Mouse (Mus musculus): ENCODE measurements around the gene Otos. TPM values are rescaled to one million over a fixed set of nuclear protein-coding genes. Genes with fewer than 3 reads are reported as not detected.

Gene Otos
- polyA plus RNA-seq, 1 experiment from 2014 or later, result 0.54 TPM

DNA sequence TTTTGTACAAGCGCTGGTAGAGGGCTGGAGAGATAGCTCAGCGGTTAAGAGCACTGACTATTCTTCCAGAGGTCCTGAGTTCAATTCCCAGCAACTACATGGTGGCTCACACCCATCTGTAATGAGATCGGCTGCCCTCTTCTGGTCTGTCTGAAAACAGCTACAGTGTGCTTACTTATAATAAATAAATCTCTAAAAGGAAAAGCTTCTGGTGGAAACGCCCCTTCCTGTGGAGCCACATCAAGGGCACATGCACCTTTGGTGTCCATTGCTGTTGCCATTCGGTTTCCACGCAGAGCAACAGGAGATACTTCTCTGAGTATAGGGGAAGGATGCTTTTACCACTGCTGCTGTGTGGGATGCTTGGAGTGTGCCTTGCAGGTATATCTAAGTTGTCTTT, 15.7 kb downstream of the Otos start:
- Histone ChIP-seq H3K4me2 (no peak overlapping the region), H3K9ac (no peak overlapping the region), H3K4me3 (no peak overlapping the region), H3K9me3 (no peaks in the 10 kb centered on the region), H3K27me3 (no peaks in the 10 kb centered on the region), H3K36me3 (peaks cover 16% of the 10 kb centered on the region; the same call in 1 of the 2 replicates), H3K4me1 (replicated peaks) (peaks cover 5% of the 10 kb centered on the region), H3K27ac (replicated peaks) (no peak overlapping the region)
- no peak for ATAC-seq (ENCODE audit: low FRiP score, low read depth)
- WGBS, result 70% methylated on average over 6 of the region's 6 CpGs

DNA sequence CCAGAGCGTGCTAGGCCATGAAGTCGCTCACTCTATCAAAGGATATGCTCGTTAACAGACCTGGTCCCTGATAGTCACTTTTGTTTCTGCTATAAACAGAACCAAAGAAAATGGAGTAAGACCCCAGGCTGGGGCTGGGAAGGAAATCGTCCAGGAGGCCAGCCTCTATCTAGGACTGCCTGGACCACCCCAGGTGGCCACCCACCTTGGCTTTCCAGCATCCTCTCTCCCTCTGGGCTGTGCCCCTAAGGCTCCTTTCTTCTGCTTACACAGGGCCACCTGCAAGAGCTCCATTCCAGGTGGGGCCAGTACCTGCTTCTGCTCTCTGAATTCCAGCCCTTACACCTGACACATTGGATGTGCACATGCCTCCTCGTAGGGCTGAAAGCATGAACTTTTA, 16.4 kb downstream of the Otos start:
- Histone ChIP-seq H3K27ac (replicated peaks) (no peak overlapping the region), H3K27me3 (no peaks in the 10 kb centered on the region), H3K9me3 (no peaks in the 10 kb centered on the region), H3K4me2 (no peak overlapping the region), H3K4me3 (no peak overlapping the region), H3K9ac (no peak overlapping the region), H3K36me3 (peaks cover 12% of the 10 kb centered on the region; the same call in 1 of the 2 replicates), H3K4me1 (replicated peaks) (peaks cover 5% of the 10 kb centered on the region)
- ATAC-seq (ENCODE audit: low FRiP score, low read depth), result no peak
- 81% methylated on average over 5 of the region's 5 CpGs for WGBS

DNA sequence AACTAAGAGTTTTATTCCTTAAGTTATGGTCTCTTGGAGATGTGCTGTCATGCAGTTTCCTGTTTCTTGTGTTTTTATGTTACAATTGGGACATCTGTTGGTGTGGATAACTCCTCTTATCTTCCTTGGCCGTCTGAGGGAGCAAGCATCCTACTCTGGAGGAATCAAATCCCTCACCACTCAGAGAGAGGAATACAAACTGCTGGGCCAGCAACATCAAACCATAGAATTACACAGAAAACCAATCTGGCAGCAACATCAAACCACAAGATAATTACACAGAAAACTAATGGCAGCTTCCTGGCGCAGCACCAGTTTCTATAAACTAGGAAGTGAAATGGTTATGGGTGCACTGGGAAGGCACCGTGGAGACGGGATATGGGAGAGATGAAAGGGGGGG, 20.4 kb downstream of the Otos start:
- Histone ChIP-seq H3K27ac (replicated peaks) (no peak overlapping the region), H3K36me3 (no peaks in the 10 kb centered on the region), H3K4me3 (no peak overlapping the region), H3K27me3 (no peaks in the 10 kb centered on the region), H3K9ac (no peak overlapping the region), H3K4me1 (replicated peaks) (no peaks in the 10 kb centered on the region), H3K9me3 (no peaks in the 10 kb centered on the region), H3K4me2 (no peak overlapping the region)
- no peak for ATAC-seq (ENCODE audit: low FRiP score, low read depth)
- WGBS, result 54% methylated on average over 4 of the region's 4 CpGs

DNA sequence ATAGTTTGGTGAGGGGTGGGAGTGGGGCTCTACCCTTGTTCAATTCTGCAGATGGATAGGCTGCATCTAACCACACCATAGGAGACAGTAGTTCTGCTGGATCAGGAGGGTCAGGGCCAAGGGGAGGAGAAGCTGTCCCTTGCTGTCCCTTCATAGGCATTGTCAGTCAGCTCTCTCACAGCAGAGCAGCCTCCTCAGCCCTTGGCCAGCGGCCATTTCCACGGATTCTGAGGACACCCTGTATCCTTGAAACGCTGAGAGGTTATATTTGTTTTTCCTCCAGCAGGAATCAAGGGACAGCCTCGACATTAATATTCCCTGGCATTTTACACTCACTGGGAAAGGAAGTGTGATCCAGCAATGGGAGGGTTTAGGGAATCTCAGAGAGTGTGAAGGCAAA, 30.3 kb downstream of the Otos start:
- H3K9me3 ChIP-seq, result no peaks in the 10 kb centered on the region
- no peak overlapping the region for H3K4me3 ChIP-seq
- no peaks in the 10 kb centered on the region for H3K36me3 ChIP-seq
- no peaks in the 10 kb centered on the region for H3K4me1 ChIP-seq (replicated peaks)
- no peaks in the 10 kb centered on the region for H3K27me3 ChIP-seq
- no peak overlapping the region for H3K4me2 ChIP-seq
- 66% methylated on average over 4 of the region's 4 CpGs for WGBS
- no peak overlapping the region for H3K27ac ChIP-seq (replicated peaks)
- H3K9ac ChIP-seq, result no peak overlapping the region
- no peak for ATAC-seq (ENCODE audit: low FRiP score, low read depth)

DNA sequence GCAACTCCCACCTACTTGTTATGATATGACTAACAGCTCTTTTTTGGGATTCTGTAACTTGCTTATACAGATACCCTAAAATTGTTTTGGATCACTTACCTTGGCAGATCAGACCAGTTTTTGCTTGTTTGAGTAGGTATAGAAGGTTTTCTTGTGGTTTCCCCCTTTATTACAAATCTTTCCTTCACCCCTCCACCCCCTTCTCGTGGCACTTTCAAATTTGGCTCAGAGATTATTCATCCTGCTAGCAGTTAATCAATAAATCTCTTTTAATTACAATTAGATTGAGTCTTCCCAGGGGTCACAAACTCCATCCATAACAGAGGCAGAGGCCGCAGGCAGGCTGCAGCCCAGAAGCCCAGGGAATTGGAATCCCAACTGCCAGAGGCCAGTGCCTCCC, 31.2 kb downstream of the Otos start, which contains the start of gene Olfr12:
Gene Olfr12, plus strand, starts transcription at position 301 of the 400 bp plus-strand sequence.
- WGBS, result 57% methylated on average over 2 of the region's 2 CpGs
- H3K4me3 ChIP-seq, result no peak within 1 kb of the TSS
- H3K4me1 ChIP-seq (replicated peaks), result no peaks in the 10 kb centered on the region
- H3K36me3 ChIP-seq, result no peaks in the 10 kb centered on the region
- no peaks in the 10 kb centered on the region for H3K9me3 ChIP-seq
- ATAC-seq (ENCODE audit: low FRiP score, low read depth), result no peak
- H3K9ac ChIP-seq, result no peak within 1 kb of the TSS
- no peak within 1 kb of the TSS for H3K27ac ChIP-seq (replicated peaks)
- H3K4me2 ChIP-seq, result no peak within 1 kb of the TSS
- no peaks in the 10 kb centered on the region for H3K27me3 ChIP-seq

DNA sequence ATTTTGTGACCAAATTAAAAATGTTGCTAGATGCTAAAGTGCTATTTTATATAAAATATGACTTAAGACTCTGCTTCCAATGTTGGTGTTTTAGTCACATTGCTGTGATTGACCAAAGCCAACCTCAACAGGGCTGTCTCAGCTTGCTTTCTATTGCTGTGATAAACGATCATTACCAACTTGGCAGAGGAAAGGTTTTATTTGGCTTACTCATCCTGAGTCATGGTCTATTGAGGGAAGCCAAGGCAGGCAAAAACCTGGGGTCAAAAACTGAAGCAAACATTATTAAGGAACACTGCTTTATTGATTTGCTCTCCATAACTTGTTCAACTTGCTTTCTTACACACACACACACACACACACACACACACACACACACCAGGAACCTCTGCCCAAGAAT, 32.6 kb downstream of the Otos start:
- H3K9me3 ChIP-seq, result no peaks in the 10 kb centered on the region
- no peak overlapping the region for H3K27ac ChIP-seq (replicated peaks)
- no peak overlapping the region for H3K4me2 ChIP-seq
- no peaks in the 10 kb centered on the region for H3K36me3 ChIP-seq
- no peak overlapping the region for H3K9ac ChIP-seq
- H3K4me3 ChIP-seq, result no peak overlapping the region
- peaks cover 6% of the 10 kb centered on the region; the same call in 1 of the 2 replicates for H3K27me3 ChIP-seq
- WGBS, result 80% methylated on average over 1 of the region's 1 CpGs
- ATAC-seq (ENCODE audit: low FRiP score, low read depth), result no peak
- no peaks in the 10 kb centered on the region for H3K4me1 ChIP-seq (replicated peaks)

DNA sequence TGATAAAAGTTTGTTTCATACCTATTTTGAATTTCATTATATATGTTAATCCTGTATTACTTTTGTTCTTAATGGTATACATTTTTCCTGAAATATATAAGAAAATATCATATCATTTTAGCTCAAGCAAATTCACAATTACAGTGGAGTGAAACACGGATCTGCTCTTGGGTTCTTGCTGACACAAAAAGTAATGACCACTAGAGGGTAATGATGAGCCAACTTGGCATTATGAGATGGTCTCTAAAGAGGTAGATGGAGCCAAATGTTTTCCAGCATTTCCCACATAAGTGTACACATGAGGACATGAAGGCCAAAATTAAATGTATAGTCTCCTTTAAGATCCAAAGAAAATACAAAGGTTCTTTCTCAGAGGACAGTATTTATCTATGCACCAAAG, 34.1 kb downstream of the Otos start:
- ATAC-seq (ENCODE audit: low FRiP score, low read depth), result no peak
- H3K27me3 ChIP-seq, result peaks cover 6% of the 10 kb centered on the region; the same call in 1 of the 2 replicates
- no peak overlapping the region for H3K9ac ChIP-seq
- 8% methylated on average over 1 of the region's 1 CpGs for WGBS
- H3K4me3 ChIP-seq, result no peak overlapping the region
- H3K27ac ChIP-seq (replicated peaks), result no peak overlapping the region
- H3K36me3 ChIP-seq, result no peaks in the 10 kb centered on the region
- H3K4me1 ChIP-seq (replicated peaks), result no peaks in the 10 kb centered on the region
- H3K4me2 ChIP-seq, result no peak overlapping the region
- no peaks in the 10 kb centered on the region for H3K9me3 ChIP-seq

DNA sequence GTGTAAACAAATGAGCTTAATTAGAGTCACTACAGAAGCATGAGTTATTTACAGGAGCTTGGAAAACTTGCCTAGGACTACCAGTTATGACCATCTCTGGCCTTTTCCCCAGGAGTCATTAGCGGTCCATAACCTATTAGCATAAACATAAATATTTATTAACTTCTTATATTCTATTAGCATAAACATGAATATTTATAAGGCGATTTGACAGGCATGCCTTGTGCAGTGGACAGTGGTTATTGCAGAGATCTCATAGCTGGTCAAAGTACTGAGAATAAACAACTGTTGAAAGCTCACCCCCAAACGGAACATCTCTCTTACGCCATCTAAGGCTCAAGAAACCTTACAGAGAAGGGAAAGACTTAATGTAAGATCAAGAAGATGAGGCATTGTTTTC, 35.5 kb downstream of the Otos start:
- no peak for ATAC-seq (ENCODE audit: low FRiP score, low read depth)
- Histone ChIP-seq H3K4me2 (no peak overlapping the region), H3K4me3 (no peak overlapping the region), H3K9me3 (no peaks in the 10 kb centered on the region), H3K4me1 (replicated peaks) (no peaks in the 10 kb centered on the region), H3K27ac (replicated peaks) (no peak overlapping the region), H3K27me3 (peaks cover 6% of the 10 kb centered on the region; the same call in 1 of the 2 replicates), H3K36me3 (no peaks in the 10 kb centered on the region), H3K9ac (no peak overlapping the region)
- 24% methylated on average over 4 of the region's 4 CpGs for WGBS

DNA sequence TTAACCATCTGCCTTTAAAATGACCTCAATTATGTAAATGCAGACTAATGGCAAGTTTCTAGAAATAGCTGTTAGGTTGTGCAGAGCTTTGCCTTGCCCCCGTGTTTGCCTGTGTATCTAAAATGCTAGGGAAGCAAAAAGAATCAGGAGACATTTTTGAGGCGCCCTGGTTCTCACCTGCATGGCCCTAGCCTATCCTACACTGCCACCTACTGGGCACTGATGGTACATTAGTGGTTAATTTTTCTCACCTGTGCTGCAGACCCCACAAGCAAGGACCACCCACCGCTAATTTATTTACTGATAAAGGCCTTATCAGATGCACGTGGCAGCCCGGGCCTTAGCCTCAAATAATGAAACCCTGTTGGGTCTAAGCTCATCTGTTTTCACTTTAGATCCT, 37.6 kb downstream of the Otos start:
- WGBS, result 8% methylated on average over 5 of the region's 5 CpGs
- no peak for ATAC-seq (ENCODE audit: low FRiP score, low read depth)

DNA sequence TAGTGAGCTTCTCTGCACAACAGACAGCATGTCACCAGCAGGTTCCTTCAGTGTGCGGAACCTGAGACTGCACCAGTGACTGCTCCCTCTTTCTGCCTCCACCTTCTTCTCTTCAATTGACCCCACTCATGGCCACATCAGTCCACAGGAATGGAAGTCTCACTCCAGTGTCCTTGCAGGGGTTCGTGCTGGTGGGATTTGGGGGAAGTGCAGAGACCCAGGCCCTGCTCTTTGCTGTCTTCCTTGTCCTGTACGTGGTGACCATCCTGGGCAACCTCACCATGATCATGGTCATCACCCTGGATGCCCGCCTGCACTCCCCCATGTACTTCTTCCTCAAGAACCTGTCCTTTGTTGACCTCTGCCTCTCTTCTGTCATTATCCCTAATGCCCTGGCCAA, 40.9 kb downstream of the Otos start:
- Histone ChIP-seq H3K4me2 (no peak overlapping the region), H3K9ac (no peak overlapping the region), H3K36me3 (no peaks in the 10 kb centered on the region), H3K27ac (replicated peaks) (no peak overlapping the region), H3K4me3 (no peak overlapping the region), H3K4me1 (replicated peaks) (no peaks in the 10 kb centered on the region), H3K9me3 (no peaks in the 10 kb centered on the region), H3K27me3 (peaks cover 6% of the 10 kb centered on the region; the same call in 1 of the 2 replicates)
- 82% methylated on average over 4 of the region's 4 CpGs for WGBS
- no peak for ATAC-seq (ENCODE audit: low FRiP score, low read depth)

More for the DNA sequence above, 37.6 kb downstream of the Otos start:
- Histone ChIP-seq H3K4me2 (no peak overlapping the region), H3K9me3 (no peaks in the 10 kb centered on the region), H3K4me1 (replicated peaks) (no peaks in the 10 kb centered on the region), H3K27ac (replicated peaks) (no peak overlapping the region), H3K4me3 (no peak overlapping the region), H3K9ac (no peak overlapping the region), H3K36me3 (no peaks in the 10 kb centered on the region), H3K27me3 (peaks cover 6% of the 10 kb centered on the region; the same call in 1 of the 2 replicates)

DNA sequence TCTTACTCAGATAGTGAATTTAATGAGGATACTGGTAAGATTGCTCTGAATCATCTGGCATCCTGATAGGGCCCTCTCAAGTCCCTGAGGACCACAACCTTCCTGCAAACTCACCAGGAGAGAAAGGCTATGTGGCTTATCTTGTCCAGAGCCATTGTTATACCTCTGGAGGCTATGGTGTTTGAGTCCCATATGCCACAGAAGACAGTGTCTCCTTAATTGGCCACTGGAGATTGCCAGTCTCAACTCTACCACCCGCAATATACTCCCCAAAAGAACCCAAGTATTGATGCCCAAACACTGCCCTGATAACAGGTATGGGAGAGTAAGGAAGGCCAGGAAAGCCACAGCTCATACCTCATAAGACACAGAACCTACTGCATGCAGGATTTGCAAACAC, 43.2 kb downstream of the Otos start, which contains the start of gene Olfr1410:
Gene Olfr1410, plus strand, starts transcription at position 301 of the 400 bp plus-strand sequence.
- H3K4me2 ChIP-seq, result no peak within 1 kb of the TSS
- no peak within 1 kb of the TSS for H3K9ac ChIP-seq
- no peak within 1 kb of the TSS for H3K27ac ChIP-seq (replicated peaks)
- H3K27me3 ChIP-seq, result no peaks in the 10 kb centered on the region
- no peak for ATAC-seq (ENCODE audit: low FRiP score, low read depth)
- H3K36me3 ChIP-seq, result no peaks in the 10 kb centered on the region
- no peak within 1 kb of the TSS for H3K4me3 ChIP-seq
- H3K9me3 ChIP-seq, result no peaks in the 10 kb centered on the region
- no peaks in the 10 kb centered on the region for H3K4me1 ChIP-seq (replicated peaks)
- 96% methylated on average over 1 of the region's 1 CpGs for WGBS

DNA sequence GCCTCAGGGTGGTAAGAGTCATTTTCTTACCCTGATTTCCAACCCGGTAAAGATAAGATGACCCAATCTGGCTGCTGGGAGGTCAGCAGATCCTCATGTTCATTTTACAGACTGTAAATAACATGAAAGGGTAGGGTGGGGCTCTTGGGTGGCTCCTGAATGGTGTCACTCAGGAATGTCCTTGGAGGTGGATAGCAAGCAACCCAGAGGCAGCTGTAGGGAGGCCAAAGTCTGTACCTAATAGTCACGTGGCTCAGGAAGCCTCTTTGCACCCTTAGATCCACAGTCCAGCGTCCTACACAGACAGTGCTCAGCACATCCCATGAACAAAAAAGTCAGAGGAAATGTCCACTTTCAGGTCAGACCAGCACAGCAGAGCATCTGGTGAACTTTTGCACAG, 52.6 kb downstream of the Otos start:
- WGBS, result 94% methylated on average over 3 of the region's 3 CpGs
- no peaks in the 10 kb centered on the region for H3K36me3 ChIP-seq
- H3K9me3 ChIP-seq, result no peaks in the 10 kb centered on the region
- no peak overlapping the region for H3K4me3 ChIP-seq
- H3K9ac ChIP-seq, result no peak overlapping the region
- no peak for ATAC-seq (ENCODE audit: low FRiP score, low read depth)
- H3K4me2 ChIP-seq, result no peak overlapping the region
- no peaks in the 10 kb centered on the region for H3K27me3 ChIP-seq
- H3K27ac ChIP-seq (replicated peaks), result no peak overlapping the region
- H3K4me1 ChIP-seq (replicated peaks), result no peaks in the 10 kb centered on the region
